Mouse (Mus musculus): ENCODE measurements around the gene Myt1l. TPM values are rescaled to one million over a fixed set of nuclear protein-coding genes. Genes with fewer than 3 reads are reported as not detected.

Myt1l gene
- polyA plus RNA-seq, 1 experiment from 2014 or later: not detected

GRCm38 (mm10) chr12:29792998-29793397 lies 264.8 kb downstream of the Myt1l start:
- H3K9ac ChIP-seq (ENCODE audit: low read depth, low read length): no peak overlapping the region
- H3K4me2 ChIP-seq (replicated peaks; ENCODE audit: low read depth, low read length): no peak overlapping the region
- no peaks in the 10 kb centered on the region for H3K27me3 ChIP-seq (ENCODE audit: control insufficient read depth, insufficient read depth, low read length)
- WGBS: 88% methylated on average over 5 of the region's 5 CpGs
- no peak overlapping the region for H3K27ac ChIP-seq (ENCODE audit: low read depth, low read length)
- no peak overlapping the region for H3K4me3 ChIP-seq (ENCODE audit: low read length)
- H3K9me3 ChIP-seq (ENCODE audit: control insufficient read depth, low read length): no peaks in the 10 kb centered on the region
- H3K4me1 ChIP-seq (ENCODE audit: control insufficient read depth, insufficient read depth, low read length): no peaks in the 10 kb centered on the region
- ATAC-seq (ENCODE audit: low FRiP score, low TSS enrichment): no peak
- H3K36me3 ChIP-seq (ENCODE audit: control insufficient read depth, insufficient read depth, low read length): no peaks in the 10 kb centered on the region

- Histone ChIP-seq H3K4me1 (ENCODE audit: control insufficient read depth, insufficient read depth, low read length) (no peaks in the 10 kb centered on the region), H3K4me3 (ENCODE audit: low read length) (no peak overlapping the region), H3K27me3 (ENCODE audit: control insufficient read depth, insufficient read depth, low read length) (no peaks in the 10 kb centered on the region), H3K27ac (ENCODE audit: low read depth, low read length) (no peak overlapping the region), H3K9ac (ENCODE audit: low read depth, low read length) (no peak overlapping the region), H3K9me3 (ENCODE audit: control insufficient read depth, low read length) (no peaks in the 10 kb centered on the region), H3K36me3 (ENCODE audit: control insufficient read depth, insufficient read depth, low read length) (no peaks in the 10 kb centered on the region), H3K4me2 (replicated peaks; ENCODE audit: low read depth, low read length) (no peak overlapping the region)
- no peak for ATAC-seq (ENCODE audit: low FRiP score, low TSS enrichment)
- 74% methylated on average over 5 of the region's 5 CpGs for WGBS
Measured at GRCm38 (mm10) chr12:29795107-29795673, 267.0 kb downstream of the Myt1l start.

DNA sequence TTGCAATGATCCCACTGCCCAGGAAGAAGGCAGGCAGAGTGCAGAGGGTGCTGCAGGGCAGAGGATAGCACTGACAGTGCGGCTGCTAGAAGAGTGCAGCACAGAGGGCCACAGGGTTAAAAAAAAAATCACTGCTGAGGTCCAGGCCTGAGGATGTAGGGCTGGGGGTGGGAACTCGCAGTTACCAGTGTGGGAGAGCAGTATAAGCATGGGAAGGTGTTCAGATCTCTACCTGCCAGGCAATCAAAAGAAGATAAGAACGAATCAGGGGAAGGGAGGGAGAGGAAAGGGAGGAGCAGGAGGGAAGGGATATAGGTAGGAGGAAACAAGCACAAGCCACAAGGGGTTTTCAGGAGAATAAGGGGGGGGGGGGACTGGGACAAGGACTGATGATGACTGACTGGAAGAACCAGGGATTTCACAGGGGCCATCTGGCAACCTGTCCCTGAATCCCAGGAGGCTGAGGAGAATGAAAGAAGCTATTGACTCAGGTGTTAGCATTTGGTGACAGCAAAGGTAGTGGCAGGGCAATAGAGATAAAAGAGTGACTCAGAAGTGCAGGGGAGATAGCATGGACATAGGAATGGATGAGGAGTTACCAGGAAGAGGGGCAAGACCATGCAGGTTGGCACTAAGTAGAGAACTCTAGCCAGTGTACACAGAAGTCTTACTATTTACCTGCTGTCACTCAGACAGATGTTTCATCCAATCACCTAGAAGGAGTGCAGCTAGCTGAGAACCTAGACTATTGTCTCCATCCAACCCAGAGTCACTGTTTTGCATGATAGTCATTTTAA lies 270.6 kb downstream of the Myt1l start:
- no peaks in the 10 kb centered on the region for H3K36me3 ChIP-seq (ENCODE audit: control insufficient read depth, insufficient read depth, low read length)
- H3K27me3 ChIP-seq (ENCODE audit: control insufficient read depth, insufficient read depth, low read length): no peaks in the 10 kb centered on the region
- H3K4me2 ChIP-seq (replicated peaks; ENCODE audit: low read depth, low read length): no peak overlapping the region
- WGBS: 55% methylated on average over 3 of the region's 3 CpGs
- no peak overlapping the region for H3K4me3 ChIP-seq (ENCODE audit: low read length)
- no peaks in the 10 kb centered on the region for H3K4me1 ChIP-seq (ENCODE audit: control insufficient read depth, insufficient read depth, low read length)
- ATAC-seq (ENCODE audit: low FRiP score, low TSS enrichment): no peak
- no peak overlapping the region for H3K9ac ChIP-seq (ENCODE audit: low read depth, low read length)
- no peak overlapping the region for H3K27ac ChIP-seq (ENCODE audit: low read depth, low read length)
- H3K9me3 ChIP-seq (ENCODE audit: control insufficient read depth, low read length): no peaks in the 10 kb centered on the region

GRCm38 (mm10) chr12:29806415-29806814 lies 278.2 kb downstream of the Myt1l start:
- no peak for ATAC-seq (ENCODE audit: low FRiP score, low TSS enrichment)
- Histone ChIP-seq H3K36me3 (ENCODE audit: control insufficient read depth, insufficient read depth, low read length) (no peaks in the 10 kb centered on the region), H3K9ac (ENCODE audit: low read depth, low read length) (no peak overlapping the region), H3K4me1 (ENCODE audit: control insufficient read depth, insufficient read depth, low read length) (no peaks in the 10 kb centered on the region), H3K27ac (ENCODE audit: low read depth, low read length) (no peak overlapping the region), H3K4me2 (replicated peaks; ENCODE audit: low read depth, low read length) (no peak overlapping the region), H3K27me3 (ENCODE audit: control insufficient read depth, insufficient read depth, low read length) (no peaks in the 10 kb centered on the region), H3K9me3 (ENCODE audit: control insufficient read depth, low read length) (no peaks in the 10 kb centered on the region), H3K4me3 (ENCODE audit: low read length) (no peak overlapping the region)
- WGBS: 62% methylated on average over 1 of the region's 1 CpGs

- 58% methylated on average over 12 of the region's 12 CpGs for WGBS
- no peaks in the 10 kb centered on the region for H3K36me3 ChIP-seq (ENCODE audit: control insufficient read depth, insufficient read depth, low read length)
- H3K4me1 ChIP-seq (ENCODE audit: control insufficient read depth, insufficient read depth, low read length): no peaks in the 10 kb centered on the region
- H3K9me3 ChIP-seq (ENCODE audit: control insufficient read depth, low read length): no peaks in the 10 kb centered on the region
- no peak overlapping the region for H3K27ac ChIP-seq (ENCODE audit: low read depth, low read length)
- H3K9ac ChIP-seq (ENCODE audit: low read depth, low read length): no peak overlapping the region
- no peak overlapping the region for H3K4me2 ChIP-seq (replicated peaks; ENCODE audit: low read depth, low read length)
- no peaks in the 10 kb centered on the region for H3K27me3 ChIP-seq (ENCODE audit: control insufficient read depth, insufficient read depth, low read length)
- no peak for ATAC-seq (ENCODE audit: low FRiP score, low TSS enrichment)
- H3K4me3 ChIP-seq (ENCODE audit: low read length): no peak overlapping the region
Measured at GRCm38 (mm10) chr12:29809569-29810185, 281.5 kb downstream of the Myt1l start.

DNA sequence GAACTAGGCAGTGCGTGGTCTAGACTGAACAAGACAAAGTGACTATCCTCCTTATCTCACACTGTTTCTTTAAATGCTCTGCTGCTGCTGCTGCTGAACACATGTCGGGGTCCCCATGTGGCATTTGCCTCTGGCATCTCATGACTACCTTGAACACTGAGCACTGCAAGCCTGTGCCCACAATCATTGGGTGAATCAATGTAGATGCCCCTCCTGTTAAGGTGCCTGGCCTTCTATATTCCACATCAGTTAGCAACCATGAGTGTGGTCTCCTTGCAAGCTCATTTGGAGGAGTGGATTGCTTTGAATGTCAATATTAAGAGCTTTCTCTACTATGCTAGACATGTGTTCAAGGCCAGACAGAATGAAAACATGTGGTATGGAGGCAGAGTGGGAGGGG lies 287.3 kb downstream of the Myt1l start:
- no peaks in the 10 kb centered on the region for H3K9me3 ChIP-seq (ENCODE audit: control insufficient read depth, low read length)
- no peak overlapping the region for H3K4me2 ChIP-seq (replicated peaks; ENCODE audit: low read depth, low read length)

DNA sequence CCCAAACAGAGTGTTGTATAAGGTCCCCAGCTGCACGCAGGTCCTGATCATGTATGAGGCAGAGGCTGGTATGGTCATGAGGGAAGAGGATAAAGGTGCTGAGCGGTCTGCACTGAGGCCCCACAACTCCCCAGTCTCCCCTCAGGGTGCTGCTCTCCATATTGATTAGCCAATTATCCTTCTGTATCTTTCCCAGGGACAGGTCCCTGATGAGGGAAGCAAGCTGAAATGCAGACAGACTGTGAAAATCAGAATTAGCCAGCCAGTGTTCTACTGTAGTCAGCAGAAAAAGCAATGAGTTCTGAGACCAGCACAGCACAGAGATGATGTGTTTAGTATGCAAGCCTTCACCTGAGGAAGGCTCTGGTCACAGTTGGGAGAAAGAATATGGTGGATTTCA lies 287.9 kb downstream of the Myt1l start:
- no peaks in the 10 kb centered on the region for H3K4me1 ChIP-seq (ENCODE audit: control insufficient read depth, insufficient read depth, low read length)
- H3K27ac ChIP-seq (ENCODE audit: low read depth, low read length): no peak overlapping the region
- H3K4me2 ChIP-seq (replicated peaks; ENCODE audit: low read depth, low read length): no peak overlapping the region
- WGBS: 85% methylated on average over 2 of the region's 2 CpGs
- H3K9ac ChIP-seq (ENCODE audit: low read depth, low read length): no peak overlapping the region
- H3K9me3 ChIP-seq (ENCODE audit: control insufficient read depth, low read length): no peaks in the 10 kb centered on the region
- no peaks in the 10 kb centered on the region for H3K36me3 ChIP-seq (ENCODE audit: control insufficient read depth, insufficient read depth, low read length)
- ATAC-seq (ENCODE audit: low FRiP score, low TSS enrichment): no peak
- no peaks in the 10 kb centered on the region for H3K27me3 ChIP-seq (ENCODE audit: control insufficient read depth, insufficient read depth, low read length)
- H3K4me3 ChIP-seq (ENCODE audit: low read length): no peak overlapping the region

More for the DNA sequence above, 287.3 kb downstream of the Myt1l start:
- H3K27ac ChIP-seq (ENCODE audit: low read depth, low read length): no peak overlapping the region
- no peaks in the 10 kb centered on the region for H3K4me1 ChIP-seq (ENCODE audit: control insufficient read depth, insufficient read depth, low read length)
- no peaks in the 10 kb centered on the region for H3K36me3 ChIP-seq (ENCODE audit: control insufficient read depth, insufficient read depth, low read length)
- WGBS: 85% methylated on average over 2 of the region's 2 CpGs
- H3K4me3 ChIP-seq (ENCODE audit: low read length): no peak overlapping the region
- H3K9ac ChIP-seq (ENCODE audit: low read depth, low read length): no peak overlapping the region
- H3K27me3 ChIP-seq (ENCODE audit: control insufficient read depth, insufficient read depth, low read length): no peaks in the 10 kb centered on the region
- no peak for ATAC-seq (ENCODE audit: low FRiP score, low TSS enrichment)

DNA sequence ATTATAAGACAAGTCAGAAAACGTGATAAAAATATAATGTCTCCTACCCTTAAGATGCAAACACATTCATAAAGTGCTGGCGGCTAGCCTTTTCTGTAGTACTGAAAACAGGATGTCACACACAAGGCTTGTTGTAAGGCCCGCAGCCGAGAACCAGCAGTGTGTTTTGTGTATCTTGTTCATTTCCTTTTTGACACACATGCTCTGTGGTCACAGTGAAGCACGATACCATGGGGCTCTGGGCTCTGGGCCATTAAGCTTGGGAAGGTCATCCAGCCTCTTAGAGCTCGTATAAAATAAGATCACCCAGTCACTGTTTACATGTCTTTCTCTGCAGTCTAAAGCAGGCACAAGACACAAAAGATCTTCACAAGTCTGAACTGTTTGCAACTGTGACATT lies 288.6 kb downstream of the Myt1l start:
- no peak overlapping the region for H3K27ac ChIP-seq (ENCODE audit: low read depth, low read length)
- no peaks in the 10 kb centered on the region for H3K4me1 ChIP-seq (ENCODE audit: control insufficient read depth, insufficient read depth, low read length)
- ATAC-seq (ENCODE audit: low FRiP score, low TSS enrichment): 0 out of 2 replicates have a peak, but pooled peaks have one; percentile 62
- no peak overlapping the region for H3K4me2 ChIP-seq (replicated peaks; ENCODE audit: low read depth, low read length)
- no peak overlapping the region for H3K4me3 ChIP-seq (ENCODE audit: low read length)
- H3K9ac ChIP-seq (ENCODE audit: low read depth, low read length): no peak overlapping the region
- WGBS: 45% methylated on average over 6 of the region's 6 CpGs
- H3K36me3 ChIP-seq (ENCODE audit: control insufficient read depth, insufficient read depth, low read length): no peaks in the 10 kb centered on the region
- no peaks in the 10 kb centered on the region for H3K27me3 ChIP-seq (ENCODE audit: control insufficient read depth, insufficient read depth, low read length)
- H3K9me3 ChIP-seq (ENCODE audit: control insufficient read depth, low read length): no peaks in the 10 kb centered on the region

DNA sequence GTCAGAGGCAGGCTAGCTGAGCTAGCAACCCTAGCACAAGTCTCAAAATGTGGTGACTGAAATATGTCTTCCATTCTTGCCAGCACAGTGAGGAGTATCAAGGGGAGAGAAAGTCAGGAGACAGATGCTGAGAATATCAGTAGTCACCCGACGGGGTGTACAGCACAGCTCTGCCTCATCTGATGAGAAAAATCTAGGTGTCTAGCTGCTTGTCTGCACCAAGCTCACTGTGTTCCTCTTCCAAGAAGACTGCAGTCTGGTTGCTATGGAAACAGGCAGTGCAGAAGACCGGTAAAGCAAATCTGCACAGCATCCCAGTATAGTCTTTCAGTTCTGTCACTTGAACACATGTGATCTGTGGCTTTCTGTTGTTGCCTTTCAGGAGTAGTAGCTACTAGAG lies 294.0 kb downstream of the Myt1l start:
- Histone ChIP-seq H3K27me3 (ENCODE audit: control insufficient read depth, insufficient read depth, low read length) (no peaks in the 10 kb centered on the region), H3K9me3 (ENCODE audit: control insufficient read depth, low read length) (no peaks in the 10 kb centered on the region), H3K4me1 (ENCODE audit: control insufficient read depth, insufficient read depth, low read length) (no peaks in the 10 kb centered on the region), H3K36me3 (ENCODE audit: control insufficient read depth, insufficient read depth, low read length) (no peaks in the 10 kb centered on the region), H3K27ac (ENCODE audit: low read depth, low read length) (no peak overlapping the region), H3K9ac (ENCODE audit: low read depth, low read length) (no peak overlapping the region), H3K4me3 (ENCODE audit: low read length) (no peak overlapping the region), H3K4me2 (replicated peaks; ENCODE audit: low read depth, low read length) (no peak overlapping the region)
- ATAC-seq (ENCODE audit: low FRiP score, low TSS enrichment): no peak
- 58% methylated on average over 3 of the region's 3 CpGs for WGBS
